Mouse (Mus musculus) CH12.LX (cell line): ENCODE data around the gene Lrit2. TPM values are rescaled to one million over a fixed set of nuclear protein-coding genes. Genes with fewer than 3 reads are reported as not detected.

ENCODE experiments used
- DNase-seq: peaks from one replicate; pipeline ENCODE4 v3.0.0-alpha.2; 2013; ENCODE audit errors: extremely low read depth
- H3K27ac ChIP-seq: 2 replicates; pipeline ENCODE4 v1.5.1; 2012; ENCODE audit warnings: low read depth, mild to moderate bottlenecking, control low read depth, moderate library complexity; ENCODE audit not compliant: insufficient read depth
- H3K27me3 ChIP-seq: replicated peaks from 2 replicates; pipeline ENCODE3; 2012; ENCODE audit warnings: inconsistent platforms
- H3K36me3 ChIP-seq, 2 experiments: replicated peaks in 1 of 2; 2 replicates each; pipeline versions ENCODE3 to v1.6.1; 2012; ENCODE audit warnings: inconsistent platforms in 1 of 2, low read length in 1 of 2, mild to moderate bottlenecking in 1 of 2, mixed read lengths in 1 of 2, moderate library complexity in 1 of 2; ENCODE audit not compliant: control insufficient read depth in 1 of 2, insufficient read depth in 1 of 2
- H3K4me1 ChIP-seq, 2 experiments: 2 replicates each; pipeline ENCODE4 v1.6.1; 2012; ENCODE audit warnings: inconsistent platforms in 1 of 2, moderate library complexity in 1 of 2; ENCODE audit not compliant: insufficient read depth in 2 of 2, control insufficient read depth in 1 of 2
- H3K4me2 ChIP-seq: 2 replicates; pipeline ENCODE4 v1.6.1; 2012; ENCODE audit warnings: low read depth, mild to moderate bottlenecking, control low read depth; ENCODE audit not compliant: poor library complexity, insufficient read depth, severe bottlenecking
- H3K4me3 ChIP-seq, 3 experiments: fragments of 150-350 bp in 1 of 3; sonication (generic) in 1 of 3; replicated peaks in 1 of 3; 2 replicates each; pipeline versions ENCODE3 to v1.5.1; 2011 to 2012; ENCODE audit warnings: low read depth in 2 of 3, low read length in 2 of 3, mild to moderate bottlenecking in 2 of 3, moderate library complexity in 2 of 3, control low read depth in 1 of 3, improper control_type of control experiment in 1 of 3, inconsistent platforms in 1 of 3, mixed read lengths in 1 of 3; ENCODE audit not compliant: poor library complexity in 1 of 3
- H3K79me2 ChIP-seq: replicated peaks from 2 replicates; pipeline ENCODE4 v1.6.1; 2012; ENCODE audit warnings: mild to moderate bottlenecking, moderate library complexity; ENCODE audit not compliant: control insufficient read depth, poor library complexity, insufficient read depth, severe bottlenecking; ENCODE audit errors: extremely low read depth
- H3K9ac ChIP-seq: 2 replicates; pipeline ENCODE4 v1.6.1; 2012; ENCODE audit warnings: low read depth, mild to moderate bottlenecking, control low read depth, moderate library complexity; ENCODE audit not compliant: insufficient read depth
- H3K9me3 ChIP-seq: replicated peaks from 2 replicates; pipeline ENCODE3; 2012; ENCODE audit warnings: low read length, inconsistent platforms, mixed read lengths
- BHLHE40 ChIP-seq: IDR thresholded peaks from 2 replicates; pipeline ENCODE4 v1.6.1; 2011; ENCODE audit warnings: mild to moderate bottlenecking, low read depth, low read length, improper control_type of control experiment
- EP300 ChIP-seq: IDR thresholded peaks from 2 replicates; pipeline ENCODE4 v1.6.1; 2011; ENCODE audit warnings: low read length, improper control_type of control experiment
- IRF4 ChIP-seq: IDR thresholded peaks from 2 replicates; pipeline ENCODE4 v1.6.1; 2014; ENCODE audit warnings: low read depth, mild to moderate bottlenecking, inconsistent platforms, low read length, improper control_type of control experiment
- JUN ChIP-seq: IDR thresholded peaks from 2 replicates; pipeline ENCODE4 v1.6.1; 2011; ENCODE audit warnings: low read depth, mild to moderate bottlenecking, low read length, improper control_type of control experiment, moderate library complexity; ENCODE audit not compliant: insufficient read depth
- JUND ChIP-seq: conservative IDR thresholded peaks from 2 replicates; pipeline ENCODE4 v1.6.1; 2011; ENCODE audit warnings: low read depth, low read length, improper control_type of control experiment
- MAZ ChIP-seq: IDR thresholded peaks from 2 replicates; pipeline ENCODE4 v1.6.1; 2012; ENCODE audit warnings: low read depth, mild to moderate bottlenecking, inconsistent platforms, low read length, improper control_type of control experiment, moderate library complexity
- MEF2A ChIP-seq: IDR thresholded peaks from 2 replicates; pipeline ENCODE4 v1.6.1; 2014; ENCODE audit warnings: low read depth, mild to moderate bottlenecking, inconsistent platforms, low read length, improper control_type of control experiment, borderline replicate concordance
- MXI1 ChIP-seq: IDR thresholded peaks from 2 replicates; pipeline ENCODE4 v1.6.1; 2011; ENCODE audit warnings: mild to moderate bottlenecking, low read depth, low read length, improper control_type of control experiment
- NRF1 ChIP-seq: IDR thresholded peaks from 2 replicates; pipeline ENCODE4 v1.6.1; 2014; ENCODE audit warnings: low read depth, mild to moderate bottlenecking, inconsistent platforms, low read length, improper control_type of control experiment, moderate library complexity
- RAD21 ChIP-seq: IDR thresholded peaks from 2 replicates; pipeline ENCODE4 v1.6.1; 2011; ENCODE audit warnings: low read depth, mild to moderate bottlenecking, low read length, improper control_type of control experiment, moderate library complexity
- SIN3A ChIP-seq: IDR thresholded peaks from 2 replicates; pipeline ENCODE4 v1.6.1; 2012; ENCODE audit warnings: low read length, improper control_type of control experiment, inconsistent platforms
- SMC3 ChIP-seq: IDR thresholded peaks from 2 replicates; pipeline ENCODE4 v1.6.1; 2011; ENCODE audit warnings: low read depth, low read length, improper control_type of control experiment
- TCF12 ChIP-seq: IDR thresholded peaks from 2 replicates; pipeline ENCODE4 v1.6.1; 2014; ENCODE audit warnings: low read depth, mild to moderate bottlenecking, inconsistent platforms, low read length, improper control_type of control experiment
- USF1 ChIP-seq: IDR thresholded peaks from 2 replicates; pipeline ENCODE4 v1.6.1; 2014; ENCODE audit warnings: low read depth, mild to moderate bottlenecking, inconsistent platforms, low read length, improper control_type of control experiment
- ZKSCAN1 ChIP-seq: IDR thresholded peaks from 2 replicates; pipeline ENCODE4 v1.6.1; 2012; ENCODE audit warnings: low read depth, inconsistent platforms, low read length, improper control_type of control experiment, borderline replicate concordance
- dilution Hi-C: fragments of 300-500 bp; cut with MboI; formaldehyde crosslinking; loops from 2 replicates; pipeline ENCODE4 v1.14.3; 2020; ENCODE audit warnings: low sequenced_read_pairs; ENCODE audit not compliant: extremely low pct_unique_long_range_greater_than_20kb, extremely low pct_ligation_motif_present
- in situ Hi-C: fragments of 300-500 bp; cut with MboI; formaldehyde crosslinking; loops from 3 replicates; pipeline ENCODE4 v1.14.3; 2019; ENCODE audit warnings: low sequenced_read_pairs, low pct_ligation_motif_present, low pct_unique_long_range_greater_than_20kb, mixed read lengths
- polyA plus RNA-seq: library from polyadenylated mRNA; unstranded; fragments of >175 nt; gene quantifications from 2 replicates; pipeline ENCODE4 v1.2.1, GENCODE M21; 2012; ENCODE audit warnings: low read depth; ENCODE audit not compliant: insufficient read length
- total RNA-seq, 2 experiments: library from RNA; depleted of rRNA; stranded (reverse); fragments of 300-350 nt in 1 of 2; fragments of >200 nt in 1 of 2; gene quantifications; 2 replicates each; pipeline ENCODE4 v1.2.3; 2012 to 2014

Lrit2 gene
- total and polyA plus RNA-seq, 3 experiments: not detected

DNA sequence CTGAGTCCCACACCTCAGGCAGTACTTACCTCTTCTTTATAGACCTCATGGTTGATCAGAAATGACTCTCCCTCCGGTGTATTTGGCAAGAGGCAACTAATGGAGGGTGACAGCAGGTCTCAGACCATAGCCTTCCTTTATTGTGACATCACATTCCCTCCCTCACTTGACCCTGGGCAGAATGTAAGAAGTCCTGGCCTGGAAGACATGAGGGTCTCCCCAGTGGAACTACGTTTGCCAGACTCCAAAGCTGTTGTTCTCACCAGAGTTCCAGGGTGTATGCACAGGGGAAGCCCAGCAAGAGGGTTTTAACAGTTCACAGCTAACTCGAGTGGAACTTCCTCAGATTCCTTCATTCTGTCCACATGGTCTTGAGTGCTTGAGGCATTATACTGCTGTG lies 46.2 kb downstream of the Lrit2 start, which contains the start of gene 2610528A11Rik:
Gene 2610528A11Rik (minus strand): TSS at position 101 of the 400 bp plus-strand sequence.
- no peak within 1 kb of the TSS for H3K4me3 ChIP-seq
- in situ Hi-C loops: no loop called here

DNA sequence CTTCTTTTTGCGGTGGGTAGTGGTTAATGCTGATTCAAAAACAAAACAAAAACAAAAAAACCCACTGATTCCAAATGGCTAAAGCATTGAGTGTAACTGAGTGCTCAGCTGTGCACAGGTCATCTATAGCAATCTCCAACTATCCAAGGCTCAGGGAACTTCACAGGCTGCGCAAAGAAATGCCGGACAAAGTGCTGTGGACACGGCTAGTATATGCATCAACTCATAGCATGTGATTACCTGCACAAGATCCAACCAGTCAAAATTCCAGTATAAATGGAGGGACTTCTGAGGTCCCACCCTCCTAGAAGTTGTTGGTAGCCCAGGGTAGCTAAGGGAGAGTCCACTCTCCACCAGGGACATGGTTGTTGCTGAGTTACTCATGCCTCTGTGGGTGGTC lies 51.5 kb downstream of the Lrit2 start:
- H3K4me3 ChIP-seq: no peak overlapping the region
- no peaks in the 10 kb centered on the region for H3K9me3 ChIP-seq
- no peak overlapping the region for H3K9ac ChIP-seq
- H3K79me2 ChIP-seq: 0 out of 2 replicates have a peak, but pooled peaks cover 3% of the 10 kb centered on the region
- H3K27me3 ChIP-seq: no peaks in the 10 kb centered on the region
- H3K4me2 ChIP-seq: no peak overlapping the region
- no peak for DNase-seq
- in situ Hi-C loops: no loop called here
- no peaks in the 10 kb centered on the region for H3K4me1 ChIP-seq
- dilution Hi-C loops: no loop called here
- H3K27ac ChIP-seq: no peak overlapping the region
- peaks cover 34 to 69% of the 10 kb centered on the region in 2 experiments for H3K36me3 ChIP-seq
- TF ChIP-seq BHLHE40 (no peak), IRF4 (no peak)

More for the DNA sequence above, 46.2 kb downstream of the Lrit2 start, which contains the start of gene 2610528A11Rik:
- no peak within 1 kb of the TSS for H3K27ac ChIP-seq
- H3K9me3 ChIP-seq: no peaks in the 10 kb centered on the region
- no peak within 1 kb of the TSS for H3K9ac ChIP-seq
- no peak for TF ChIP-seq NRF1
- TF ChIP-seq SMC3: no peak
- no peak for TF ChIP-seq ZKSCAN1
- no peak for TF ChIP-seq MAZ
- no peak for TF ChIP-seq MXI1
- TF ChIP-seq SIN3A: no peak
- TF ChIP-seq MEF2A: no peak
- TF ChIP-seq JUN: no peak
- TF ChIP-seq JUND: no peak
- no peak for TF ChIP-seq EP300
- TF ChIP-seq USF1: no peak
- TF ChIP-seq TCF12: no peak
- no peak for TF ChIP-seq RAD21
- no peak for DNase-seq
- peaks cover 0 to 7% of the 10 kb centered on the region in 2 experiments; a peak in 1 of 4 replicates for H3K4me1 ChIP-seq
- dilution Hi-C loops: no loop called here
- no peak within 1 kb of the TSS for H3K4me2 ChIP-seq
- no peaks in the 10 kb centered on the region for H3K79me2 ChIP-seq
- H3K36me3 ChIP-seq: peaks cover 8 to 25% of the 10 kb centered on the region in 2 experiments
- H3K27me3 ChIP-seq: no peaks in the 10 kb centered on the region

Other genes with a start within 250 kb of the Lrit2 start
- 7.9 and 8.8 TPM in 2 replicates for gene Ccser2, start 99.2 kb upstream of the Lrit2 start, total RNA-seq (2012; rRNA removed)
- gene Ccser2, start 99.2 kb upstream of the Lrit2 start, total RNA-seq (2014; rRNA removed): 9.6 and 9.8 TPM in 2 replicates
- 8.5 and 9.3 TPM in 2 replicates for gene Ccser2, start 99.2 kb upstream of the Lrit2 start, polyA plus RNA-seq
- gene Rgr, start 19.0 kb upstream of the Lrit2 start, total RNA-seq (2012; rRNA removed): not detected in 2 replicates
- not detected in 2 replicates for gene Rgr, start 19.0 kb upstream of the Lrit2 start, total RNA-seq (2014; rRNA removed)
- not detected in 2 replicates for gene Rgr, start 19.0 kb upstream of the Lrit2 start, polyA plus RNA-seq
- gene Lrit1, start 13.1 kb upstream of the Lrit2 start, total RNA-seq (2012; rRNA removed): not detected in 2 replicates
- not detected in 2 replicates for gene Lrit1, start 13.1 kb upstream of the Lrit2 start, total RNA-seq (2014; rRNA removed)
- gene Lrit1, start 13.1 kb upstream of the Lrit2 start, polyA plus RNA-seq: not detected in 2 replicates
- not detected in 2 replicates for gene Cdhr1, start 30.4 kb downstream of the Lrit2 start, total RNA-seq (2012; rRNA removed)
- not detected in 2 replicates for gene Cdhr1, start 30.4 kb downstream of the Lrit2 start, total RNA-seq (2014; rRNA removed)
- gene Cdhr1, start 30.4 kb downstream of the Lrit2 start, polyA plus RNA-seq: not detected in 2 replicates
- gene 2610528A11Rik, start 46.1 kb downstream of the Lrit2 start, total RNA-seq (2012; rRNA removed): not detected in 2 replicates
- gene 2610528A11Rik, start 46.1 kb downstream of the Lrit2 start, total RNA-seq (2014; rRNA removed): not detected in 2 replicates
- not detected in 2 replicates for gene 2610528A11Rik, start 46.1 kb downstream of the Lrit2 start, polyA plus RNA-seq
- 190 and 302 TPM in 2 replicates for gene Ghitm, start 67.3 kb downstream of the Lrit2 start, total RNA-seq (2012; rRNA removed)
- gene Ghitm, start 67.3 kb downstream of the Lrit2 start, total RNA-seq (2014; rRNA removed): 320 and 363 TPM in 2 replicates
- 311 TPM in 2 replicates for gene Ghitm, start 67.3 kb downstream of the Lrit2 start, polyA plus RNA-seq